Mouse (Mus musculus) liver, embryonic 14.5 days (tissue): ENCODE measurements around the gene Fgf4.
"Not testable (repeated sequence)": the region's sequence is repeated elsewhere in the genome, so short reads cannot be mapped to it uniquely, and the experiment has no call there.

Experiments used
- CTCF ChIP-seq: IDR thresholded peaks from 2 replicates; pipeline ENCODE4 v1.5.1; 2016; ENCODE audit warnings: antibody characterized with exemption, low read depth, control low read depth
- EP300 ChIP-seq: IDR thresholded peaks from 2 replicates; pipeline ENCODE4 v1.6.1; 2016; ENCODE audit warnings: antibody characterized with exemption, low read depth

GRCm38 (mm10) chr7:144890661-144891060 is 43.5 kb downstream of the Fgf4 start:
- TF ChIP-seq CTCF, EP300: not testable (repeated sequence)
